Mouse (Mus musculus) limb, embryonic 11.5 days (tissue): ENCODE measurements around the gene Yjefn3. TPM values are rescaled to one million over a fixed set of nuclear protein-coding genes. Genes with fewer than 3 reads are reported as not detected.

Experiments
- ATAC-seq: fragments of 200-750 bp; cut with Nextera tagmentation; 2 replicates; pipeline ENCODE4 v1.8.0; 2017; ENCODE audit warnings: low read depth; ENCODE audit not compliant: insufficient number of reproducible peaks, low FRiP score, low TSS enrichment
- DNase-seq: peaks from one replicate; pipeline ENCODE4 v3.0.0-alpha.2; 2015; ENCODE audit warnings: low spot score
- H3K27ac ChIP-seq: fragments of 300-500 bp; sonication (generic); replicated peaks from 2 replicates; pipeline ENCODE4 v1.5.1; 2014; ENCODE audit warnings: low read depth, mild to moderate bottlenecking, low read length
- H3K27me3 ChIP-seq: fragments of 300-500 bp; sonication (generic); 2 replicates; pipeline ENCODE4 v1.6.1; 2014; ENCODE audit warnings: mild to moderate bottlenecking, low read length, mixed read lengths; ENCODE audit not compliant: control insufficient read depth, insufficient read depth
- H3K36me3 ChIP-seq: fragments of 300-500 bp; sonication (generic); 2 replicates; pipeline ENCODE4 v1.6.1; 2014; ENCODE audit warnings: mild to moderate bottlenecking, low read length, moderate library complexity, mixed read lengths; ENCODE audit not compliant: control insufficient read depth, insufficient read depth
- H3K4me1 ChIP-seq: fragments of 300-500 bp; sonication (generic); 2 replicates; pipeline ENCODE4 v1.6.1; 2014; ENCODE audit warnings: low read length, mixed read lengths; ENCODE audit not compliant: control insufficient read depth, insufficient read depth
- H3K4me2 ChIP-seq: fragments of 300-500 bp; sonication (generic); 2 replicates; pipeline ENCODE4 v1.6.1; 2014; ENCODE audit warnings: low read depth, mild to moderate bottlenecking, moderate library complexity; ENCODE audit not compliant: severe bottlenecking
- H3K4me3 ChIP-seq: fragments of 300-500 bp; sonication (generic); 2 replicates; pipeline ENCODE4 v1.5.1; 2014; ENCODE audit warnings: low read depth, low read length
- H3K9ac ChIP-seq: fragments of 300-500 bp; sonication (generic); 2 replicates; pipeline ENCODE4 v1.6.1; 2014; ENCODE audit warnings: mild to moderate bottlenecking, low read length
- H3K9me3 ChIP-seq: fragments of 300-500 bp; sonication (generic); 2 replicates; pipeline ENCODE4 v1.6.1; 2016; ENCODE audit warnings: low read length; ENCODE audit not compliant: control insufficient read depth
- WGBS: fragments of 180-500 bp; shearing (Covaris S2); extraction: QIAGEN DNeasy Blood & Tissue Kit; methylation state at CpG from one replicate; pipeline ENCODE4 v1.1.7; 2014; 5-methylcytosine and 5-hydroxymethylcytosine counted together
- polyA plus RNA-seq: library from polyadenylated mRNA; unstranded; fragments of >200 nt; fragmentation: Nextera tagmentation; extraction: Ambion mirVana; gene quantifications from 2 replicates; pipeline ENCODE4 v1.2.1, GENCODE M21; 2014

Yjefn3 gene
- polyA plus RNA-seq, 1 experiment from 2014 or later = 2.5 TPM

- ATAC-seq (no peak), DNase-seq (no peak)
- Histone ChIP-seq H3K36me3 (no peaks in the 10 kb centered on the region), H3K9me3 (no peaks in the 10 kb centered on the region), H3K4me3 (no peak overlapping the region), H3K4me1 (no peaks in the 10 kb centered on the region), H3K9ac (no peak overlapping the region), H3K4me2 (no peak overlapping the region), H3K27me3 (no peaks in the 10 kb centered on the region), H3K27ac (no peak overlapping the region)
- WGBS = 84% methylated on average over 6 of the region's 6 CpGs
These were observed 31.6 kb downstream of the Yjefn3 start for GRCm38 (mm10) chr8:69870907-69871306.

- Histone ChIP-seq H3K9me3 (no peaks in the 10 kb centered on the region), H3K4me3 (no peak overlapping the region), H3K4me2 (no peak overlapping the region), H3K9ac (no peak overlapping the region), H3K27ac (no peak overlapping the region), H3K36me3 (no peaks in the 10 kb centered on the region), H3K4me1 (no peaks in the 10 kb centered on the region), H3K27me3 (no peaks in the 10 kb centered on the region)
- ATAC-seq (no peak), DNase-seq (no peak)
- WGBS = 81% methylated on average over 11 of the region's 11 CpGs
These were observed 32.3 kb downstream of the Yjefn3 start for GRCm38 (mm10) chr8:69870003-69870765.

- H3K4me3 ChIP-seq = no peak overlapping the region
- DNase-seq (no peak), ATAC-seq (0 out of 2 replicates have a peak, but pooled peaks have one; percentile 15)
- H3K9ac ChIP-seq = no peak overlapping the region
- H3K4me2 ChIP-seq = no peak overlapping the region
- no peaks in the 10 kb centered on the region for H3K4me1 ChIP-seq
- WGBS = 70% methylated on average over 5 of the region's 5 CpGs
- H3K27me3 ChIP-seq = no peaks in the 10 kb centered on the region
- no peak overlapping the region for H3K27ac ChIP-seq
- no peaks in the 10 kb centered on the region for H3K36me3 ChIP-seq
- H3K9me3 ChIP-seq = no peaks in the 10 kb centered on the region
These were observed 34.7 kb downstream of the Yjefn3 start for GRCm38 (mm10) chr8:69867696-69868326.

DNA sequence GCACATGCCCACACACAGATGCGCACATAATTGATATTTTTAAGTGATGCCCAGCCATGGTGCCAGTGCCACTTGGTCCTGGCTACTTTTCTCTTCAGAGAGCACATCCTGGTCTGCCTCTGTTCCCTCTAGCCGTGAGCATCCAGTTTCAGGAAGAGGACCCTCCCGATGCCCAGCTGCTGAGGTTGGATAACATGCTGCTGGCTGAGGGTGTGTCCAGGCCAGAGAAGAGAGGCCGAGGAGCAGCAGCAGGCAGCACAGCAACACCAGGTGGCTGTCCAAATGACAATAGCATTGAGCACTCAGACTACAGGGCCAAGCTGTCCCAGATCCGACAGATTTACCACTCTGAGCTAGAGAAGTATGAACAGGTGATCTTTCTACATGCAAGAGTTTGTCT lies 38.3 kb downstream of the Yjefn3 start:
- no peak overlapping the region for H3K4me2 ChIP-seq
- no peaks in the 10 kb centered on the region for H3K27me3 ChIP-seq
- H3K4me1 ChIP-seq = no peaks in the 10 kb centered on the region
- H3K9me3 ChIP-seq = no peaks in the 10 kb centered on the region
- ATAC-seq (no peak), DNase-seq (no peak)
- 67% methylated on average over 5 of the region's 5 CpGs for WGBS
- no peak overlapping the region for H3K9ac ChIP-seq
- no peak overlapping the region for H3K4me3 ChIP-seq
- no peaks in the 10 kb centered on the region for H3K36me3 ChIP-seq
- H3K27ac ChIP-seq = no peak overlapping the region

- Histone ChIP-seq H3K4me2 (no peak overlapping the region), H3K27ac (no peak overlapping the region), H3K4me1 (no peaks in the 10 kb centered on the region), H3K9me3 (no peaks in the 10 kb centered on the region), H3K9ac (no peak overlapping the region), H3K36me3 (no peaks in the 10 kb centered on the region), H3K4me3 (no peak overlapping the region), H3K27me3 (no peaks in the 10 kb centered on the region)
- ATAC-seq = no peak
- no peak for DNase-seq
- WGBS = 87% methylated on average over 5 of the region's 5 CpGs
These were observed 39.0 kb downstream of the Yjefn3 start for GRCm38 (mm10) chr8:69863387-69864020.

DNA sequence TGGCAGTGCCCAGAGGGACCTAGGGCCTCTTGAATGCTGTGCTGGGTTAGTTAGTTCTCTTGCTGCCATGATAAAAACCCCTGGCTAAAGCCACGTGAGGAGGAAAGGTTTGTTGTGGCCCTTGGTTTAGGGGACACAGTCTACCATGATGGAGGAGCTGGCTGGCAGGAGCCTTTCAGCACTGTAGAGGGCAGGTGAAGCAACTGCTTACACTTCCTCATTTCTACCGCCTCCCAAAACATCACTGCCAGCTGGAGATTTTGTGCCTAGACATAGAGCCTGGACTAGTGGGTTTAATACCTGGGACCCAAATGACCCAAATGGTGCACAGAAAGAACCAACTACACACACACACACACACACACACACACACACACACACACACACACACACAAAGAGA lies 41.3 kb downstream of the Yjefn3 start:
- H3K9me3 ChIP-seq = no peaks in the 10 kb centered on the region
- WGBS = 61% methylated on average over 2 of the region's 2 CpGs

GRCm38 (mm10) chr8:69860807-69861206 lies 41.7 kb downstream of the Yjefn3 start:
- Histone ChIP-seq H3K27ac (no peak overlapping the region), H3K4me1 (no peaks in the 10 kb centered on the region), H3K4me2 (no peak overlapping the region), H3K4me3 (no peak overlapping the region), H3K27me3 (no peaks in the 10 kb centered on the region), H3K9ac (no peak overlapping the region), H3K36me3 (no peaks in the 10 kb centered on the region), H3K9me3 (no peaks in the 10 kb centered on the region)
- no peak for ATAC-seq
- no peak for DNase-seq
- WGBS = 66% methylated on average over 4 of the region's 4 CpGs

More for the DNA sequence above, 41.3 kb downstream of the Yjefn3 start:
- no peaks in the 10 kb centered on the region for H3K27me3 ChIP-seq
- no peak overlapping the region for H3K4me2 ChIP-seq
- no peaks in the 10 kb centered on the region for H3K4me1 ChIP-seq
- no peak overlapping the region for H3K9ac ChIP-seq
- DNase-seq (no peak), ATAC-seq (no peak)
- no peak overlapping the region for H3K4me3 ChIP-seq
- H3K27ac ChIP-seq = no peak overlapping the region
- H3K36me3 ChIP-seq = no peaks in the 10 kb centered on the region

DNA sequence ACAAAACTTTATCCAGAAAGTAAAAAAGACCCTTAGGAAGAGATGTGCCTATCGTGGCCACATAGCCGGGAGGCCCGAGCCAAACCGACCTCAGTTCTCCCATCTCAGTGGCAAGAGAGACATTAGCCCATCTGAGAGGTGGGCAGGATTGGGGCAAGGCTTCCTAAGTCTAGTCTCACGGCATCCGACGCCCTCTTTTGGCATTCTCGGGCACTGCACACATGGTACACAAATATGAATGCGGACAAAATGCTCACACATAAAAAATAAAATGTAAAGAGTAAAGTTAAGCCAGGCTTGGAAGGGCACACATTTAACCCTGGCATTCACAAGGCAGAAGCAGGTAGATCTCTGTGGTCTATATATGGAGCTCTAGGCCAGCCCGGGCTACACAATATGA lies 48.6 kb downstream of the Yjefn3 start:
- H3K4me2 ChIP-seq = no peak overlapping the region
- H3K4me1 ChIP-seq = no peaks in the 10 kb centered on the region
- H3K27ac ChIP-seq = no peak overlapping the region
- no peaks in the 10 kb centered on the region for H3K27me3 ChIP-seq
- H3K9me3 ChIP-seq = no peaks in the 10 kb centered on the region
- WGBS = 93% methylated on average over 10 of the region's 10 CpGs
- DNase-seq (no peak), ATAC-seq (no peak)
- no peak overlapping the region for H3K9ac ChIP-seq
- H3K4me3 ChIP-seq = no peak overlapping the region
- no peaks in the 10 kb centered on the region for H3K36me3 ChIP-seq
